ENCODE assay signal across 19 mouse cellular contexts in genomic region chrX:105767932-105768331, GRCm38 (mm10). TPM values are rescaled to one million over a fixed set of nuclear protein-coding genes. Genes with fewer than 3 reads are reported as not detected.
"Had no signal": no experiment of that assay in that cellular context is flagged by ENCODE, and none has a peak within 500 bp of the region (broad histone marks: within the 10 kb centered on the region; RNA-seq: fewer than 3 reads in every experiment).

No protein-coding gene starts in this region.

- H3K9ac ChIP-seq: limb, embryonic 13.5 days; liver, embryonic 15.5 days; midbrain, embryonic 13.5 days; neural tube, embryonic 13.5 days; stomach, embryonic 15.5 days had no signal

- DNase-seq: kidney, adult 8-10 months; lung, adult 2 months; lung, postnatal 36 days; right cerebral cortex, postnatal 4 days; spleen, adult 18-20 months; thymus, adult 2 months; thymus, postnatal 25 days had no signal

- H3K27ac ChIP-seq: kidney, postnatal 0 days; layer of hippocampus, adult 2 months; limb, embryonic 13.5 days; liver, embryonic 15.5 days; midbrain, embryonic 13.5 days; neural tube, embryonic 13.5 days; stomach, embryonic 15.5 days had no signal

- ATAC-seq: lung, postnatal 0 days; midbrain, embryonic 13.5 days had no signal

- H3K36me3 ChIP-seq: limb, embryonic 13.5 days; liver, embryonic 15.5 days; midbrain, embryonic 13.5 days; neural tube, embryonic 13.5 days; stomach, embryonic 15.5 days had no signal

- H3K4me3 ChIP-seq: layer of hippocampus, adult 2 months; limb, embryonic 13.5 days; liver, embryonic 15.5 days; midbrain, embryonic 13.5 days; neural tube, embryonic 13.5 days; stomach, embryonic 15.5 days had no signal

- H3K9me3 ChIP-seq: limb, embryonic 13.5 days; liver, embryonic 15.5 days; midbrain, embryonic 13.5 days; neural tube, embryonic 13.5 days; stomach, embryonic 15.5 days had no signal

- H3K4me2 ChIP-seq: liver, embryonic 11.5 days; liver, embryonic 15.5 days; midbrain, embryonic 13.5 days; neural tube, embryonic 13.5 days; stomach, embryonic 15.5 days had no signal

- H3K4me1 ChIP-seq: liver, embryonic 15.5 days; stomach, embryonic 15.5 days had no signal

RNA-seq across cellular contexts. Expression of gene Fgf16, which starts 3.9 kb away (rescaled TPM):
- total RNA-seq: megakaryocyte progenitor cell, adult 5-6 weeks; midbrain, postnatal 0 days had no signal
- polyA plus RNA-seq: liver, embryonic 11.5 days; liver, embryonic 15.5 days; midbrain, embryonic 13.5 days; neural tube, embryonic 13.5 days; testis, adult 2 months had no signal
